Mouse (Mus musculus) adipocyte (in vitro differentiated cells): ENCODE data around the gene Zfp804b.
"Not testable (repeated sequence)": the region's sequence is repeated elsewhere in the genome, so short reads cannot be mapped to it uniquely, and the experiment has no call there.

Experiments used
- DNase-seq: peaks from one replicate; pipeline ENCODE4 v3.0.0-alpha.2; 2016; ENCODE audit warnings: low spot score

The Zfp804b gene

DNA sequence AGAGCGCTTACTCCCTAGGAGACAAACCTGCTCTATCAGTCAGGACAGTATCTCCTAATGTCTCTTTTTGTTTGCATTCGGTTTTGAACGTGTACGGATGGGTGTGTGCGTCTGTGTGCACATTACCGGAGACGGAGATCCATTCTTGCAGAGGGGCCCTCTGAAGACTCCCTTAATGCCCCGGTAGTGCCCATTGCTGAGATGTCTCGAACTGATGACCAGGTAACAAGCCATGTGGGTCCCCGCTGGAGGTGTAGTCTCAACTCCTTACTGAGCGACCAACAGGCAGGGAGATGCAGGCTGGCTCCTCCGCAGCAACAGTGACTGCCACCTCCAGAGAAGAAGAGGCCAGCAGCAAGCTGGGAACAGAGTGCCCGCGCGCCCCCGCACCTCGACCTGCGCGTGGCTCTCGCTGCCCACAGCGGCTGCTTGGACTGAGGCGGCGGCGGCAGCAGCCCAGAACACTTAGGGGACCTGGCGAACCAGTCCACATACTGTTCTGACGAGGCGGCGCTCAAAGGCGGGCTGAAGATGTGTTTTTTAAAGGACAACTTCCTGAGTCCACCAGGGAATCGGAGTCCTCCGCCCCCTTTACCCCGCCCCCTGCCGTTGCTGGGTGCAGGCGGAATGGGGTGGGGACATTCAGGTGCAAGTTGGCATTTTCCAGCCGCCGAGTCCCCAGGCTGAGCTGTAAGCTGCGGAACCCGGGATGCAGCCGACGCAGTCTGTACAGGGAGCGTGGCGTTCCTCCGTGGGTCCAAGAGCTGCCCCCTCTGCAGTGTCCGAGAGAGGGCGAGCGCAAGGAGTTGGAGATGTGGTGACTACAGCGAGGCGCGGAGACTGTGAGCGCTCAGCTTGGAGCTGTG, at the start of gene Zfp804b:
Gene Zfp804b, minus strand, starts transcription at position 612 of the 866 bp plus-strand sequence.
- DNase-seq = no peak

GRCm38 (mm10) chr5:7364616-7365015, 20.1 kb upstream of the Zfp804b start:
- DNase-seq = not testable (repeated sequence)

- no peak for DNase-seq
These were observed 444 bp upstream of the Zfp804b start for GRCm38 (mm10) chr5:7345011-7345389.

- DNase-seq = no peak
These were observed 19.0 kb downstream of the Zfp804b start for GRCm38 (mm10) chr5:7325594-7325993.

GRCm38 (mm10) chr5:7303819-7304218, 40.7 kb downstream of the Zfp804b start, which contains the start of gene Tex47:
Gene Tex47 (plus strand): TSS chr5:7304119.
- DNase-seq = no peak

DNA sequence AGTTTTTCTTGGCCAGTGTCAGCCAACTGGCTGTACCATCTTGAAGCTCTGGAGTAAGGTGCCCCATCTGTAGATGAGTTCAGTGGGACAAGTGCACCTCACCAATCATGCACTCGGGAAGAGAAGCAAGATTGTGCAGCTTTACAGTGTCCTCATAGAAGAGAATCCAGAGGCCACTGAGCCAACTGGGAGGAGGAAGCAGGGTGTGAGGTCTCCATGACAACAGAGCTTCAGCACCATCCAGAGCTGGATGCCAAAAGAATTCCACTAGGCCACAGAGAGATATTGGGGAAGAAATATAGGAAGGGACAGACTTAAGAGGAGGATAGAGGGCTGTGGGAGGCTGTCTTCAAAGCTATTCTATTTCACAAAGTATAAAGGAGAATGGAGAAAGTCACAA, 41.6 kb downstream of the Zfp804b start:
- DNase-seq = no peak

DNA sequence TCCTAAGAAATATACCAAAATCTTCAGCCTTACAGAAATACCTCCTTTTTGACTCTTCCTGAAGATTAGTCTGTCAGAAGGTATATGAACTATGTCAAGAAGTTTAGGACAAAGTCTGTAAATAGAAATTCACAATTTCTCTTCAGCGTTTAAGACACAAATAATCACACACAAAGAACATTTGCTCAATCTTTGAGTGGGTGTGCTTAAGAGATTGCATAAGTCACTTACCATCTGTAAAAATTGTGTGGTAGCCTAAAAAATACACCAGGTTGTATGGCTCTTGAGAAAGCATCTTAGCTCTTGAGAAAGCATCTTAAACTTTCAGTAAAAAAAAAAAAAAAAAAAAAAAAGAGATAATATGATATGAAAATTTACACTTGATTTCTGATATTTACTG, 60.2 kb downstream of the Zfp804b start:
- no peak for DNase-seq

DNA sequence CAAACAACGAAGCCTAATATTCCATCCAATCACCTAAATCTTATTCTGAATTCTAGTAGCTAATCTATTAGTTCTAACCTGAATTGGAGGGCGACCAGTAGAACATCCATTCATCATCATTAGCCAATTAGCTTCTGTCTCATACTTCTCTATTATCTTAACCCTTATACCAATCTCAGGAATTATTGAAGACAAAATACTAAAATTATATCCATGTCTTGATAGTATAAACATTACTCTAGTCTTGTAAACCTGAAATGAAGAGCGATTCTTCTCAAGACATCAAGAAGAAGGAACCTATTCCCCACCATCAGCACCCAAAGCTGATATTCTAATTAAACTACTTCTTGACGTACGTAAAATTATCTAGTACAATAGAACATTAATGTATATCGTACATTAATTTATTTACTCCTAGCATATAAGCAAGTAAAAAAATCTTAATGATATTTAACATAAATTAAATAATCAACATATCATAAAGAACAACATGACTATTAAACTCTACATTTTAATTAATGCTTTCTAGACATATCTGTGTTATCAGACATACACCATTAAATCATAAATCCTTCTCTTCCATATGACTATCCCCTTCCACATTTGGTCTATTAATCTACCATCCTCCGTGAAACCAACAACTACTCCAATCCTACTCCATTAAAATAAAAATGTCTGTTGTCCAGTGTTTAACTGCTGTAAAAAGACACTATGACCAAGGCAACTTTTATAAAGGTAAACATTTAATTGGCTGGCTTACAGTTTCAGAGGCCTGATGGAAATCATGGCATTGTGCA, 67.7 kb downstream of the Zfp804b start:
- DNase-seq = no peak

DNA sequence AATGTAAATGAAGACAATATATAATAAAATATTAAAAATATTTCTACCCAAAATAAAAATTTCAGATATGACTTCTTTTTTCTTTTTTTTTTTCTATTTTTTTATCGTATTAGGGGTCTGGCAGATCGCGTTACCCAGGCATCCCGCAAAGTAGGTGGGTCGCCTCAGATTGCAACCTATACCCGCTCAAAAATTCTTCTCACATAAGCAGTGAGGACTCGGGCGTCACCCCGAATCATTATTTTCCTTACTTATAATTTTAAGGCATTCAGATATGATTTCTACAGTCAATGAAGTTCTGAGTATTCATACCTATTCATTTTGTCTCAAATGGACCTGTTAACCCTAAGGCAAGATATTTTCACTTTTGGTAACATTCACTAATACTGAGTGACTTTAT, 167.0 kb downstream of the Zfp804b start:
- DNase-seq = no peak

DNA sequence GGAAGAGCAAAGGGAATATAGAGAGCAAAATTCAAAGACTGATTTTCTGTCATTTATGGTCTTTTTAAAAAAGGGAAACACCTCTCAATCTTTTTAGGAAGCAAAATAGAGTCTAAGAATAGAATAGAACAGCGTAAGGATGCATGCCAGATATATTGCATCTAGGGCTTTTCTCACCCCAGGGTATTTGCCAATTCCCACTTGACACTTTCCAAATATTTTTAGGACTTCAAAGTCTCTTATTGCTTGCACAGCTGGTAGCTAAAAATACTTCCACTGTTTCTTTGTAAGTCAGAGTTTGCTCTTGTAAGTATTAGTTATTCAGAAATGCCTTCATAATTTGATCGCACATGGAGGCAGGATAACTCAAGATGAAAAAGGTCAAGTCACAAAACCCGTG, 204.9 kb downstream of the Zfp804b start:
- DNase-seq = no peak

DNA sequence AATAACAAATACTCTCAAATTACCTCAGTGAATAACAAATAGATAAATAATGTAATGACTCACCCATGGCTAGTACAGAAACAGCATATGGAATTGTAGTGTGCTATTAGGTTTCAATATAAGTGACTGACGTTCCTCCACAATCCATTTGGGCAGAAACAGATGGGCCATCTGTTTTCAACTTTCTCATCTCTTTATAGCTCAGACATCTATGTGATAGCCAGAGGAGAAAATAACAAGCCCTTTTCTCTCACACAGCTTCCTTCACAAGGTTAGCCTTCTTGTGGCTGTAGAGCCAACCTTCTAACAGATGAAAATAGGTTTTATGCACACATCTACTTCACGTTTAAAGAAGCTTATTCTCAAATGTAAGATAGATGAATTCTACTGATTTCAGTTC, 242.2 kb downstream of the Zfp804b start:
- DNase-seq = no peak

- no peak for DNase-seq
These were observed 270.5 kb downstream of the Zfp804b start for GRCm38 (mm10) chr5:7073936-7074631.

GRCm38 (mm10) chr5:7007468-7007867, 337.1 kb downstream of the Zfp804b start:
- no peak for DNase-seq

GRCm38 (mm10) chr5:6983993-6984392, 360.6 kb downstream of the Zfp804b start:
- DNase-seq = no peak

DNA sequence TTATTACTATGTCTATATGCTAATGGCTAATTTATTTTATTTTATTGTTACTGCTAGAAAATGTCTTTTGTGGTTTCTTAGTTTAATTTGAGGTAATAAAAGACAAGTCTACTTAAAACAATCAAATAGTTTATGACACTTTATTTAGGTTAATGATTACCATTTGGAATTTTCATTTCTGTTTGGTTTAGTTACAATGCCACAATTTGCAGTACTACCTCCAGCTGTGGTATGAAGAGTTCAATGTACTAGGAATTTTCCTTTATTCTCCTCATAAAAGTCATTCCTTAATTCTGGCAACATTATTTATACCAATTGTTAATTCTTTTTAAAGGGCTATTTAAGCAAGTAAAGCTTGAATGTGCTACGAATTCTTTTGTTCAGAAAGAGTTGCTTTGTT, 409.7 kb downstream of the Zfp804b start:
- DNase-seq = no peak

- no peak for DNase-seq
These were observed 433.3 kb downstream of the Zfp804b start for GRCm38 (mm10) chr5:6911290-6911689.

GRCm38 (mm10) chr5:6881396-6881795, 463.2 kb downstream of the Zfp804b start:
- DNase-seq = no peak

GRCm38 (mm10) chr5:6871566-6871965, 473.0 kb downstream of the Zfp804b start:
- DNase-seq = no peak

DNA sequence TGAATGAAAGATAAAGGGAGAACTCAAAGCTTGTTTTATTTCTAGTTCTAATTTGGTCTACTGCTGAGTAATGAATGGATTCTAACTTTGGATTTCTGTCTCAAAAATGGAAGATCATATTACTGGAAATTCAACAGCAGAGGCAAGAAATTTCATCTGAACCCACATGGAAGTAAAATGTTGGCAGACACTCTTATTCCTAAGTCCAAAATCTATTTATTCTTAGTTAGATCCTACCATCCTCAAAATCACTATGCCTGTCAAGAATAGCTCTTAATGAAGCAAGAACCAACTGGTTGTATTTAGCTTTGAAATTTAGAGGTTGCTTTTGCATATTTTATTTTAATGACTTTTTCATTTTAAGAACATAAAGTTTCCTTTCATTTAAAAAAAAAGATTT, 473.6 kb downstream of the Zfp804b start:
- DNase-seq = no peak

DNA sequence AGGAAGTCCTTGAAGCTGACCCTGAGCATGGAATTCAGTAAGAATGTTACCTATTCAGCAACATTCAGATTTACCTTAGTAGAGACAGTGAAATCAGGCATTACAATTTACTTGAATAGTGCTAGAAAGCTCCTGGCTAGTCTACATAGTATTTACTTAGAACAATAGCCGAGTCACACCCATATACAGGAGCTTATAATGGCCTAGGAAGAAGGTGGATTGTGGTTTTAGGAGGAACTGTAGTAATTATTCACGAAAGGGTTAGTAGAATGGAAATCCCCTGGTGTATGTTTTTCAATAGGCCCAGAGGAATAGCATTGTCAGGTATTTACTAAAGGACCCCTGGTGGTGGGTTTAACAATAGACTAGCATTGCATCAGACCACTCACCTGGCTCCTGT, 549.2 kb downstream of the Zfp804b start:
- DNase-seq = no peak

DNA sequence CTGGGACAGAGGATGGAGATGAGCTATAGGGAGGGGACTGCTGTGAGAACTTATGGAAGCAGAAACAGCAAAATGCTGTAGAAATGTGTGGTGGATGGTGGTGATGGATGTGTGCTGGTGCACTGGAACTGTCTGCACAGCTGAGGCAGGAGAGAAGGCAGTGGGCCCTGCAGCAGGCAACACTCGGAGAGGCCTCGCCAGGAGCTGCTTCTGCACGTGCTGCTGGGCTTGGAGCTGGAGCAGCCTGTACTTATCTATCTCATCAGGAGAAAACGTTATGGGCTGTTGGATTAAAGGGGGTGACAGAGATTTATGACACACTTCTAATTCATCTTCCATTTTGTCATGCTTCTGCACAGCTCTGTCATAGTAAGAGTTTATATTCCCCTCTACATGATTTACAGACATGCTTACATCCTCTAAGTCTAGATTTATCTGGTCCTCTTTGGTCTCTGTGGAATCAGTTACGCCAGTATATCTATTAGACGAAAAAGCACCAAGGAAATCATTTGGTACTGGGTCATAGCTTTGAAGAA, 575.1 kb downstream of the Zfp804b start:
- no peak for DNase-seq
